Mouse (Mus musculus) neural tube, embryonic 13.5 days (tissue): Measurements from ENCODE around the gene Itfg2. TPM values are rescaled to one million over a fixed set of nuclear protein-coding genes. Genes with fewer than 3 reads are reported as not detected.
A peak's percentile ranks its signal among the peaks of the same experiment; 100 is the strongest.

ENCODE experiments used
- ATAC-seq: fragments of 200-750 bp; cut with Nextera tagmentation; 2 replicates; pipeline ENCODE4 v1.8.0; 2017; ENCODE audit warnings: low read depth, mild to moderate bottlenecking, moderate TSS enrichment, moderate library complexity
- H3K27ac ChIP-seq: fragments of 300-500 bp; sonication (generic); replicated peaks from 2 replicates; pipeline ENCODE4 v1.5.1; 2015; ENCODE audit warnings: moderate library complexity, mild to moderate bottlenecking, inconsistent platforms
- H3K27me3 ChIP-seq: fragments of 300-500 bp; sonication (generic); 2 replicates; pipeline ENCODE4 v1.6.1; 2015; ENCODE audit warnings: mild to moderate bottlenecking, inconsistent platforms
- H3K36me3 ChIP-seq: fragments of 300-500 bp; sonication (generic); 2 replicates; pipeline ENCODE4 v1.6.1; 2015; ENCODE audit warnings: mild to moderate bottlenecking, inconsistent platforms
- H3K4me1 ChIP-seq: fragments of 300-500 bp; sonication (generic); replicated peaks from 2 replicates; pipeline ENCODE4 v1.6.1; 2015; ENCODE audit warnings: inconsistent platforms
- H3K4me2 ChIP-seq: fragments of 300-500 bp; sonication (generic); 2 replicates; pipeline ENCODE4 v1.6.1; 2015; ENCODE audit warnings: inconsistent platforms, mild to moderate bottlenecking, moderate library complexity
- H3K4me3 ChIP-seq: fragments of 300-500 bp; sonication (generic); 2 replicates; pipeline ENCODE4 v1.5.1; 2015; ENCODE audit warnings: mild to moderate bottlenecking, inconsistent platforms
- H3K9ac ChIP-seq: fragments of 300-500 bp; sonication (generic); 2 replicates; pipeline ENCODE4 v1.6.1; 2015; ENCODE audit warnings: moderate library complexity, mild to moderate bottlenecking, inconsistent platforms
- H3K9me3 ChIP-seq: fragments of 300-500 bp; sonication (generic); 2 replicates; pipeline ENCODE4 v1.6.1; 2016; ENCODE audit warnings: inconsistent platforms
- WGBS: fragments of 180-500 bp; shearing (Covaris S2); methylation state at CpG from one replicate; pipeline ENCODE4 v1.1.7; 2015; 5-methylcytosine and 5-hydroxymethylcytosine counted together
- polyA plus RNA-seq: library from polyadenylated mRNA; unstranded; fragments of >200 nt; fragmentation: Nextera tagmentation; extraction: Ambion mirVana; gene quantifications from 2 replicates; pipeline ENCODE4 v1.2.1, GENCODE M21; 2015

The Itfg2 gene
- 41.4 and 45.7 TPM in 2 replicates for polyA plus RNA-seq

DNA sequence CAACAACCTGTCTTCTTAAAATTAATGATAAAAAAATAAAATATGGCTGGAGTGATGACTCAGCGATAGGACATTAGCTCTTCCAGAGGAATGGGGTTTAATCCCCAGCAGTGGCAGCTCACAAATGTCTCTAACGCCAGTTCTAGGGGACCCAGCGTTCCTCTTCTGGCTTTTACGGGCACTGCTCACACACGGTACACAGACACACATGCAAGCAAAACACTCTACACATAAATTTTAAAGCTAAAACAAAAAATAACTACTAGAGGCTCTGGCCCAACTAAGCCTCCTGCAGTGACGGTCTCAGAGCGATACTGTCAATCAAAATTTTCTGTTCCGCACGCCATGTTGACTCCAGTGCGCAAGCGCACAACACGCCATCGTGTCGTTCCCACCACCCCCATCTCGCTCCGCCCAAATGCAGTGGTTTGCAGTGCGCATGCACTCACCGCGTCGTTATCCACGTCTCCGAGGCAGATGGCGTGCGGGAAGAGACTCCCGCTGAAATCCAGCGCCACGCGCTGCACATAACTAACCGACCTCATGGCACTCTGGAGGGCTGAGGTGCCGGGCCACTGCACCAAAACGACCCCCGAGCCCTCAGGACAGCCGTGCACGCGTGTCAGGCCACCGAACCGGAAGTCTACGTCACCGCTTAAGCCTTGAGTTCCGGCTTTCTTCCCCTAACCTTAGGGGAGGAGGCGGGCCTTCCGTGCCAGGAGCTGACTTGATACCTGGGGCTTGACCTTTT lies at the start of gene Itfg2:
Gene Itfg2 (minus strand): TSS at position 663 of the 751 bp plus-strand sequence.
- peak; percentile 96 for ATAC-seq
- H3K9me3 ChIP-seq = no peaks in the 10 kb centered on the region
- under 1% methylated on average over 42 of the region's 42 CpGs for WGBS

GRCm38 (mm10) chr6:128474112-128474511 lies 49.4 kb upstream of the Itfg2 start:
- no peak overlapping the region for H3K4me2 ChIP-seq
- H3K4me3 ChIP-seq = no peak overlapping the region
- no peaks in the 10 kb centered on the region for H3K4me1 ChIP-seq
- H3K36me3 ChIP-seq = no peaks in the 10 kb centered on the region
- no peak overlapping the region for H3K9ac ChIP-seq
- WGBS = 91% methylated on average over 6 of the region's 6 CpGs
- no peaks in the 10 kb centered on the region; the same call in 1 of the 2 replicates for H3K9me3 ChIP-seq
- H3K27ac ChIP-seq = no peak overlapping the region
- no peak for ATAC-seq
- no peaks in the 10 kb centered on the region for H3K27me3 ChIP-seq

More for the DNA sequence above, at the start of gene Itfg2:
- no peaks in the 10 kb centered on the region for H3K27me3 ChIP-seq
- peaks cover 17% of the 10 kb centered on the region for H3K36me3 ChIP-seq
- peak within 1 kb of the TSS; percentile 97 for H3K27ac ChIP-seq
- peaks cover 18% of the 10 kb centered on the region for H3K4me1 ChIP-seq
- H3K4me2 ChIP-seq = peak within 1 kb of the TSS; percentile 74
- H3K4me3 ChIP-seq = peak within 1 kb of the TSS; percentile 63
- H3K9ac ChIP-seq = peak within 1 kb of the TSS; percentile 77

DNA sequence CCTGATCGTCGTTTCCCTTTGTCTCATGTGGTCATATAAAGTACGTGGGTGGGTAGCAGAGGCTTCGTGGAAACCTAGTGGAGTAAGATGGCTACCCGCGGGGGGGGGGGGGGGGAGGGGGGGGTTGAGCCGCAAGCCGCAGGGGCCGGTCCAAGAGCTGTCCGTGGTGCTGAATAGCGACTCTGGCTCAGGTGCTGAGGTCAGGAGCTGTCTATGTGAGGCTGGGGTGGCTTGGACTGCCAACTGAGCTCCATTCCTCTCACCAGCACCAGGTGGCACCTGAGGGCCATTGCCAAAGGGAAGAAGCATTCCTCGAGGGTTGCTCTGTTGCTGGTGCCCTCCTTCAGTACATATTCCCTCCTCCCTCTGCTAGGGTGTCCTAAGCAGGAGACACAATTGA lies 44.7 kb upstream of the Itfg2 start:
- 6% methylated on average over 11 of the region's 12 CpGs for WGBS
- no peaks in the 10 kb centered on the region for H3K36me3 ChIP-seq
- no peak overlapping the region for H3K4me2 ChIP-seq

GRCm38 (mm10) chr6:128467298-128467697 lies 42.6 kb upstream of the Itfg2 start:
- H3K27me3 ChIP-seq = no peaks in the 10 kb centered on the region
- no peak overlapping the region for H3K27ac ChIP-seq
- H3K4me1 ChIP-seq = no peaks in the 10 kb centered on the region
- no peak overlapping the region for H3K9ac ChIP-seq
- H3K9me3 ChIP-seq = no peaks in the 10 kb centered on the region
- H3K4me2 ChIP-seq = no peak overlapping the region
- 49% methylated on average over 2 of the region's 2 CpGs for WGBS
- no peak for ATAC-seq
- no peaks in the 10 kb centered on the region for H3K36me3 ChIP-seq
- H3K4me3 ChIP-seq = no peak overlapping the region

More for the DNA sequence above, 44.7 kb upstream of the Itfg2 start:
- no peaks in the 10 kb centered on the region for H3K4me1 ChIP-seq
- no peak for ATAC-seq
- no peak overlapping the region for H3K4me3 ChIP-seq
- no peak overlapping the region for H3K27ac ChIP-seq
- no peaks in the 10 kb centered on the region for H3K27me3 ChIP-seq
- no peaks in the 10 kb centered on the region for H3K9me3 ChIP-seq
- no peak overlapping the region for H3K9ac ChIP-seq

DNA sequence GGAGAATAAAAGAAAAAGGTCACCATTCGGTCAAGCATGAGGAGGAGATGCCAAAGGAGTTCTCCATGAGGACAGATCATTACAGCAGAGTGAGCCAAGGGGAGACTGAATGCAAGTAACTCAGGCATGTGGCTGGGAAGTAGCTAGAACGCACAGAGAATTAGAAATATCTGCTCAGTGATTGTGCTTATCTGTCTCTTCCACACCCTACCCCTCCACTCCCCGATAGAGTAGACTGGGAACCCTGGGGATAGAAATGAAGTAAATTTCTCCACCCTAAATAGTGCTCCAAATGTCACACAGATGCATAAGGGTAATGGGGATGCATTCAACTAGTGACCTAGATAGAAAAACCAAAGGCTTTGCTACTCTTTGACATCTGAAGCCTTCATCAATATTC lies 41.8 kb upstream of the Itfg2 start:
- Histone ChIP-seq H3K27me3 (no peaks in the 10 kb centered on the region), H3K36me3 (no peaks in the 10 kb centered on the region), H3K9me3 (no peaks in the 10 kb centered on the region), H3K4me1 (no peaks in the 10 kb centered on the region), H3K9ac (no peak overlapping the region), H3K4me2 (no peak overlapping the region), H3K4me3 (no peak overlapping the region), H3K27ac (no peak overlapping the region)
- no peak for ATAC-seq
- 61% methylated on average over 3 of the region's 3 CpGs for WGBS

- H3K36me3 ChIP-seq = no peaks in the 10 kb centered on the region
- WGBS = 53% methylated on average over 7 of the region's 7 CpGs
- no peak for ATAC-seq
Observed at GRCm38 (mm10) chr6:128466043-128466442, 41.3 kb upstream of the Itfg2 start.

DNA sequence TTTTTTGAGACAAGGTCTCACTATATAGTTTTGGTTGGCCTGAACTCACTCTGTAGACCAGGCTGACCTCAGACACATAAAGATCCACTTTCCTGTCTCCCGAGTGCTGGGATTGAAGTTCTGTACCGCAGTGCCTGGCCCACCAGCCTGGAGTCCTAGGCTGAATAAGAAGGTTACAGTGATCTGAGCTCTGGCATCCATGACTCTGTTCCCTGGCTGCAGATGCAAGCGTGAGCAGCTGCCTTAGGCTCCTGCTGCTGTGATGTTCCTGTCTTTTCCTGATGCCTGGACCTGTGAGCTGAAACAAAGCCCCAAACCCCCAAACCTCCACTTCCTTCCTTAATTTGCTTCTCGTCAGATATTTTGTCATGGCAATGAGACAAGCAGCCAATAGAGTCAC lies 40.3 kb upstream of the Itfg2 start:
- H3K27ac ChIP-seq = no peak overlapping the region
- no peaks in the 10 kb centered on the region for H3K4me1 ChIP-seq
- H3K4me3 ChIP-seq = no peak overlapping the region
- 85% methylated on average over 4 of the region's 4 CpGs for WGBS
- no peak overlapping the region for H3K4me2 ChIP-seq
- no peak overlapping the region for H3K9ac ChIP-seq
- H3K27me3 ChIP-seq = no peaks in the 10 kb centered on the region
- ATAC-seq = no peak
- no peaks in the 10 kb centered on the region for H3K36me3 ChIP-seq
- no peaks in the 10 kb centered on the region for H3K9me3 ChIP-seq

More at GRCm38 (mm10) chr6:128466043-128466442, 41.3 kb upstream of the Itfg2 start:
- no peak overlapping the region for H3K27ac ChIP-seq
- no peak overlapping the region for H3K4me2 ChIP-seq
- no peak overlapping the region for H3K4me3 ChIP-seq
- no peaks in the 10 kb centered on the region for H3K4me1 ChIP-seq
- H3K9ac ChIP-seq = no peak overlapping the region
- no peaks in the 10 kb centered on the region for H3K27me3 ChIP-seq
- H3K9me3 ChIP-seq = no peaks in the 10 kb centered on the region

- Histone ChIP-seq H3K36me3 (no peaks in the 10 kb centered on the region), H3K27me3 (no peaks in the 10 kb centered on the region), H3K4me3 (no peak overlapping the region), H3K27ac (no peak overlapping the region), H3K9me3 (no peaks in the 10 kb centered on the region), H3K4me2 (no peak overlapping the region), H3K4me1 (no peaks in the 10 kb centered on the region), H3K9ac (no peak overlapping the region)
- no peak for ATAC-seq
Observed at GRCm38 (mm10) chr6:128461606-128462005, 36.9 kb upstream of the Itfg2 start.

GRCm38 (mm10) chr6:128460729-128461503 lies 36.2 kb upstream of the Itfg2 start:
- H3K27ac ChIP-seq = no peak overlapping the region
- no peak overlapping the region for H3K4me3 ChIP-seq
- H3K9me3 ChIP-seq = no peaks in the 10 kb centered on the region
- no peak overlapping the region for H3K9ac ChIP-seq
- no peak overlapping the region for H3K4me2 ChIP-seq
- no peaks in the 10 kb centered on the region for H3K4me1 ChIP-seq
- ATAC-seq = no peak; the same call in 1 of the 2 replicates
- 78% methylated on average over 14 of the region's 14 CpGs for WGBS
- no peaks in the 10 kb centered on the region for H3K27me3 ChIP-seq
- no peaks in the 10 kb centered on the region for H3K36me3 ChIP-seq

- Histone ChIP-seq H3K36me3 (no peaks in the 10 kb centered on the region), H3K27ac (no peak overlapping the region), H3K27me3 (no peaks in the 10 kb centered on the region), H3K9ac (no peak overlapping the region), H3K4me2 (no peak overlapping the region), H3K9me3 (no peaks in the 10 kb centered on the region), H3K4me1 (no peaks in the 10 kb centered on the region), H3K4me3 (no peak overlapping the region)
- no peak for ATAC-seq
- 32% methylated on average over 2 of the region's 2 CpGs for WGBS
Observed at GRCm38 (mm10) chr6:128460321-128460720, 35.6 kb upstream of the Itfg2 start.

GRCm38 (mm10) chr6:128457186-128457585 lies 32.5 kb upstream of the Itfg2 start:
- Histone ChIP-seq H3K4me1 (no peaks in the 10 kb centered on the region), H3K27ac (no peak overlapping the region), H3K9me3 (no peaks in the 10 kb centered on the region), H3K36me3 (no peaks in the 10 kb centered on the region), H3K27me3 (no peaks in the 10 kb centered on the region), H3K4me2 (no peak overlapping the region), H3K9ac (no peak overlapping the region), H3K4me3 (no peak overlapping the region)
- no peak for ATAC-seq
- 86% methylated on average over 5 of the region's 5 CpGs for WGBS

DNA sequence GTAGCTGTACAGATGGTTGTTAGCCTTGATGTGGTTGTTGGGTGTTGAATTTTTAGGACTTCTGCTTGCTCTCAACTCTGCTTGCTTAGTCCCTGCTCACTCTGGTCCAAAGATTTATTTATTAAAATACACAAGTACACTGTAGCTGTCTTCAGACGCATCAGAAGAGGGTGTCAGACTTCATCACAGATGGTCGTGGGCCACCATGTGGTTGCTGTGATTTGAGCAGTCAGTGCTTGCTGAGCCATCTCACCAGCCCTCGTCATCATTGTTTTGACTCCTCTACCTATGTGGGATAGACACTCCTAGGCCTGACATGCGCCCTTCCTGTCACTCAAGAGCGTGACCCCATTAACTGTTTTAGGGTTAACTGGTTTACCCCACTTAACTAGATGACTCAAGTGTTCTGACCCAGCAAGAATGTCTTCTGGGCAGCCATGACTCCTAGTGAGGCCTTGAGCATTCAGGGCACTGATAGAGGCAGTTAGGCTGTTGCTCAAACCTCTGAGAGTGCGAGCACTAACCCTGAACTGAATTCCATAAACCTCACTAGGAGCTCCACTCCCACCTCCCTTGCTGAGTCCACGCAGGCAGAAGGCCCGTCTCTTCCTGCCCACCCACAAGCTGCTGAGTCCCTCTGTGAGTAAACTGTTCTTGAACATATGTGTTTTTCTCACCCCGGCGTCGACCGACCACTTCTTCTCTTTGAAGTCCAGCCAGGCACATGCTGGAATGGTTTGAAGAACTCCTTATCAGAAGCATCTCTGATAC lies 31.3 kb upstream of the Itfg2 start:
- Histone ChIP-seq H3K4me2 (no peak overlapping the region), H3K36me3 (no peaks in the 10 kb centered on the region), H3K27ac (no peak overlapping the region), H3K9me3 (no peaks in the 10 kb centered on the region), H3K4me3 (no peak overlapping the region), H3K27me3 (no peaks in the 10 kb centered on the region), H3K9ac (no peak overlapping the region), H3K4me1 (no peaks in the 10 kb centered on the region)
- WGBS = 82% methylated on average over 12 of the region's 12 CpGs
- ATAC-seq = no peak
